ENCODE assay signal across 22 mouse cellular contexts in genomic region chr12:117733611-117734010, GRCm38 (mm10).
DNase-seq lines count a peak whose midpoint lies in the region; ATAC-seq lines count a peak whose summit lies in the region.
"Had no signal": no experiment of that assay in that cellular context is flagged by ENCODE, and none has a peak within 500 bp of the region (broad histone marks: within the 10 kb centered on the region; RNA-seq: fewer than 3 reads in every experiment).

No protein-coding gene starts in this region.

- ATAC-seq in heart, embryonic 12.5 days (ENCODE audit: insufficient number of reproducible peaks, low FRiP score): no peak
- peak; percentile 75 for ATAC-seq in kidney, embryonic 14.5 days (ENCODE audit: low FRiP score, low TSS enrichment)
- ATAC-seq in neural tube, embryonic 15.5 days (ENCODE audit: low FRiP score): no peak
- ATAC-seq: forebrain, embryonic 14.5 days; forebrain, embryonic 16.5 days had no signal

- no peak overlapping the region for H3K9ac ChIP-seq in heart, embryonic 12.5 days
- no peak overlapping the region for H3K9ac ChIP-seq in kidney, embryonic 14.5 days (ENCODE audit: low read depth, low read length)
- H3K9ac ChIP-seq in neural tube, embryonic 15.5 days (replicated peaks): no peak overlapping the region
- H3K9ac ChIP-seq: embryonic facial prominence, embryonic 13.5 days; embryonic facial prominence, embryonic 15.5 days; forebrain, embryonic 12.5 days had no signal

- H3K36me3 ChIP-seq in heart, embryonic 12.5 days: 0 out of 2 replicates have a peak, but pooled peaks cover 5% of the 10 kb centered on the region
- no peaks in the 10 kb centered on the region for H3K36me3 ChIP-seq in kidney, embryonic 14.5 days (ENCODE audit: control insufficient read depth, insufficient read depth, low read length)
- H3K36me3 ChIP-seq in neural tube, embryonic 15.5 days: no peaks in the 10 kb centered on the region; the same call in 1 of the 2 replicates
- H3K36me3 ChIP-seq: embryonic facial prominence, embryonic 13.5 days; embryonic facial prominence, embryonic 15.5 days; forebrain, embryonic 10.5 days; forebrain, embryonic 12.5 days had no signal

- H3K4me3 ChIP-seq in heart, embryonic 12.5 days: no peak overlapping the region
- no peak overlapping the region for H3K4me3 ChIP-seq in kidney, embryonic 14.5 days (ENCODE audit: low read length)
- no peak overlapping the region for H3K4me3 ChIP-seq in neural tube, embryonic 15.5 days (replicated peaks)
- H3K4me3 ChIP-seq: embryonic facial prominence, embryonic 13.5 days; embryonic facial prominence, embryonic 15.5 days; erythroblast, embryonic 14.5 days; forebrain, embryonic 10.5 days; forebrain, embryonic 12.5 days had no signal

- H3K4me2 ChIP-seq in heart, embryonic 12.5 days: no peak overlapping the region
- no peak overlapping the region for H3K4me2 ChIP-seq in kidney, embryonic 14.5 days (replicated peaks; ENCODE audit: low read depth, low read length)
- H3K4me2 ChIP-seq in neural tube, embryonic 15.5 days: no peak overlapping the region
- H3K4me2 ChIP-seq: embryonic facial prominence, embryonic 13.5 days; embryonic facial prominence, embryonic 15.5 days; forebrain, embryonic 12.5 days had no signal

- DNase-seq in heart, adult 18-20 months: no peak
- DNase-seq in kidney, adult 18-20 months: no peak
- peak; percentile 6 for DNase-seq in neural tube, embryonic 10.5 days (ENCODE audit: extremely low spot score, low spot score)
- DNase-seq: adrenal gland, adult 2 months; adrenal gland, postnatal 10 days; adrenal gland, postnatal 25 days; cerebellum, adult 11 months; cerebellum, adult 18-20 months; cerebellum, adult 8-10 months; cerebellum, adult 9-11 months; cerebellum, postnatal 14 days; cerebellum, postnatal 36 days had no signal

- no peaks in the 10 kb centered on the region for H3K9me3 ChIP-seq in heart, embryonic 12.5 days (replicated peaks)
- H3K9me3 ChIP-seq in kidney, embryonic 14.5 days (ENCODE audit: control insufficient read depth, low read length): no peaks in the 10 kb centered on the region
- no peaks in the 10 kb centered on the region for H3K9me3 ChIP-seq in neural tube, embryonic 15.5 days (replicated peaks)
- H3K9me3 ChIP-seq: embryonic facial prominence, embryonic 13.5 days; embryonic facial prominence, embryonic 15.5 days; forebrain, embryonic 10.5 days; forebrain, embryonic 12.5 days had no signal

- peak overlapping the region; percentile 51 for H3K27ac ChIP-seq in heart, embryonic 12.5 days (ENCODE audit: poor library complexity, severe bottlenecking)
- H3K27ac ChIP-seq in kidney, embryonic 14.5 days (ENCODE audit: low read depth, low read length): no peak overlapping the region
- H3K27ac ChIP-seq in neural tube, embryonic 15.5 days (replicated peaks): no peak overlapping the region
- H3K27ac ChIP-seq: embryonic facial prominence, embryonic 13.5 days; embryonic facial prominence, embryonic 15.5 days; forebrain, embryonic 10.5 days; forebrain, embryonic 12.5 days had no signal

- peaks cover 39% of the 10 kb centered on the region for H3K4me1 ChIP-seq in heart, embryonic 12.5 days (replicated peaks)
- H3K4me1 ChIP-seq in kidney, embryonic 14.5 days (ENCODE audit: control insufficient read depth, insufficient read depth, low read length): 0 out of 2 replicates have a peak, but pooled peaks cover 5% of the 10 kb centered on the region
- H3K4me1 ChIP-seq in neural tube, embryonic 15.5 days: peaks cover 26% of the 10 kb centered on the region
- H3K4me1 ChIP-seq: embryonic facial prominence, embryonic 13.5 days; embryonic facial prominence, embryonic 15.5 days had no signal

- no peaks in the 10 kb centered on the region for H3K27me3 ChIP-seq in heart, embryonic 12.5 days (replicated peaks)
- H3K27me3 ChIP-seq in kidney, embryonic 14.5 days (ENCODE audit: control insufficient read depth, insufficient read depth, low read length): no peaks in the 10 kb centered on the region
- H3K27me3 ChIP-seq in neural tube, embryonic 15.5 days (replicated peaks): no peaks in the 10 kb centered on the region
- H3K27me3 ChIP-seq: embryonic facial prominence, embryonic 13.5 days; embryonic facial prominence, embryonic 15.5 days; forebrain, embryonic 12.5 days had no signal
